28 mouse cellular contexts compared by ENCODE assay signal in genomic region chr3:38326211-38326610, GRCm38 (mm10).
DNase-seq lines count a peak whose midpoint lies in the region; ATAC-seq lines count a peak whose summit lies in the region.
"Had no signal": no experiment of that assay in that cellular context is flagged by ENCODE, and none has a peak within 500 bp of the region (broad histone marks: within the 10 kb centered on the region; RNA-seq: fewer than 3 reads in every experiment).

No protein-coding gene starts in this region.

- no peaks in the 10 kb centered on the region for H3K9me3 ChIP-seq in hindbrain, embryonic 16.5 days (ENCODE audit: control insufficient read depth, low read length)
- H3K9me3 ChIP-seq: hindbrain, embryonic 12.5 days; kidney, embryonic 15.5 days; limb, embryonic 13.5 days; lung, embryonic 15.5 days; midbrain, embryonic 12.5 days; neural tube, embryonic 13.5 days had no signal

- no peak overlapping the region for H3K9ac ChIP-seq in hindbrain, embryonic 16.5 days (ENCODE audit: low read depth, low read length)
- H3K9ac ChIP-seq: hindbrain, embryonic 12.5 days; kidney, embryonic 15.5 days; limb, embryonic 13.5 days; lung, embryonic 15.5 days; midbrain, embryonic 12.5 days; neural tube, embryonic 13.5 days had no signal

- no peaks in the 10 kb centered on the region for H3K4me1 ChIP-seq in hindbrain, embryonic 16.5 days (ENCODE audit: control insufficient read depth, insufficient read depth, low read depth, low read length)
- H3K4me1 ChIP-seq: hindbrain, embryonic 12.5 days had no signal

- H3K27me3 ChIP-seq in hindbrain, embryonic 16.5 days (replicated peaks; ENCODE audit: control insufficient read depth, insufficient read depth, low read length) = no peaks in the 10 kb centered on the region
- H3K27me3 ChIP-seq: hindbrain, embryonic 12.5 days; kidney, embryonic 15.5 days; limb, embryonic 13.5 days; lung, embryonic 15.5 days; midbrain, embryonic 12.5 days; neural tube, embryonic 13.5 days had no signal

- DNase-seq in left cerebral cortex, postnatal 4 days = peak; percentile 30
- DNase-seq in left cerebral cortex, adult 11 months (ENCODE audit: low spot score) = no peak
- DNase-seq in cerebellum, adult 18-20 months = peak; percentile 45 to 58
- peak; percentile 67 to 75 for DNase-seq in cerebellum, postnatal 10 days
- no peak for DNase-seq in layer of hippocampus, postnatal 14 days (ENCODE audit: low spot score in 2 of 2)
- DNase-seq in adrenal gland, adult 2 months = no peak
- DNase-seq: adrenal gland, postnatal 25 days; gastrocnemius, postnatal 14 days; heart, postnatal 36 days; kidney, adult 11 months; layer of hippocampus, adult 9-11 months; right cerebral cortex, postnatal 4 days; thymus, adult 18-20 months; thymus, postnatal 36 days had no signal

- no peak overlapping the region for H3K4me3 ChIP-seq in hindbrain, embryonic 16.5 days (ENCODE audit: low read length)
- H3K4me3 ChIP-seq: hindbrain, embryonic 12.5 days; kidney, embryonic 15.5 days; left cerebral cortex, adult 2 months; limb, embryonic 13.5 days; lung, embryonic 15.5 days; midbrain, embryonic 12.5 days; neural tube, embryonic 13.5 days had no signal

- no peak for ATAC-seq in hindbrain, embryonic 16.5 days
- ATAC-seq: CD4-positive, CD25-positive, alpha-beta regulatory T cell, adult 4 months; forebrain, embryonic 14.5 days; inflammation-experienced regulatory T-cells, adult 6 months had no signal

- H3K36me3 ChIP-seq in hindbrain, embryonic 16.5 days (ENCODE audit: control insufficient read depth, insufficient read depth, low read length) = no peaks in the 10 kb centered on the region
- H3K36me3 ChIP-seq: hindbrain, embryonic 12.5 days; kidney, embryonic 15.5 days; limb, embryonic 13.5 days; lung, embryonic 15.5 days; midbrain, embryonic 12.5 days; neural tube, embryonic 13.5 days had no signal

- intact Hi-C loops in left cerebral cortex, postnatal 4 days (cut with DNase I) = no loop called here

- no peak overlapping the region for H3K4me2 ChIP-seq in hindbrain, embryonic 16.5 days (ENCODE audit: low read length)
- H3K4me2 ChIP-seq: heart, embryonic 11.5 days; hindbrain, embryonic 12.5 days; kidney, embryonic 15.5 days; limb, embryonic 13.5 days; liver, embryonic 11.5 days; lung, embryonic 15.5 days; midbrain, embryonic 12.5 days; neural tube, embryonic 13.5 days had no signal

- no peak overlapping the region for H3K27ac ChIP-seq in hindbrain, embryonic 16.5 days (ENCODE audit: low read depth, low read length)
- H3K27ac ChIP-seq: hindbrain, embryonic 12.5 days; kidney, embryonic 15.5 days; left cerebral cortex, adult 2 months; limb, embryonic 13.5 days; lung, embryonic 15.5 days; midbrain, embryonic 12.5 days; neural tube, embryonic 13.5 days; stomach, postnatal 0 days had no signal

Comparison
In these comparisons a context has a peak if more than half of its experiments do, and no peak if none do; other contexts are left out.
1. DNase-seq: peak in left cerebral cortex, postnatal 4 days (single experiment), cerebellum, adult 18-20 months (2 of 2) and cerebellum, postnatal 10 days (2 of 2); none in left cerebral cortex, adult 11 months (single experiment), layer of hippocampus, postnatal 14 days (0 of 2) and adrenal gland, adult 2 months (single experiment).